Mouse (Mus musculus) liver, postnatal 0 days (tissue): ENCODE data around the gene Ubap1.

Experiments
- CTCF ChIP-seq: sonication (generic); IDR thresholded peaks from 2 replicates; pipeline ENCODE4 v1.5.1; 2016; ENCODE audit warnings: antibody characterized with exemption, low read depth
- EP300 ChIP-seq: IDR thresholded peaks from 2 replicates; pipeline ENCODE4 v1.6.1; 2016; ENCODE audit warnings: antibody characterized with exemption, low read depth, mild to moderate bottlenecking

DNA sequence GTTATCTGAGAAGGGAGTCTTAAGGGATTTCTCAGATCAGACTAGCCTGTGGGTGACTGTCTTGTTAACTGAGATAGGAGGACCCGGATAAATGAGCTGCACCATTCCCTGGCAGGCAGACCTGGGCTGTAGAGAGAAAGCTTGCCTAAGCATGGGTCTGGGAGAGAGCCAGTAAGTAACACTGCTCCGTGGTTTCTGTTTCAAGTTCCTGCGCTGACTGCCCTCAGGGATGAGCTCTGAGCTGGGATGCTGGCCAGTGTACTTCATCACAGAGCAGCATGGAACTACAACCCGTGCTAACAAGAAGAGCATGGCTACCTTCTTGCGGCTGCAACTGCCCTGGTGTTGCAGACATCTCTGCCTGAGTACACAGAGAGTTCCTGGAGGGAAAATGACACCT is 51.1 kb downstream of the Ubap1 start:
- TF ChIP-seq CTCF (no peak), EP300 (no peak)
